Mouse (Mus musculus) olfactory bulb, adult 2 months (tissue): ENCODE measurements around the gene Ankle2.

ENCODE experiments used
- CTCF ChIP-seq: fragments of 200-500 bp; IDR thresholded peaks from 2 replicates; pipeline ENCODE4 v1.5.1; 2012; ENCODE audit warnings: low read depth, mild to moderate bottlenecking, low read length, moderate library complexity; ENCODE audit not compliant: insufficient read depth
- POLR2A ChIP-seq: fragments of 200-500 bp; IDR thresholded peaks from 2 replicates; pipeline ENCODE4 v1.6.1; 2012; ENCODE audit warnings: mild to moderate bottlenecking, low read depth, low read length, moderate library complexity; ENCODE audit not compliant: insufficient read depth

DNA sequence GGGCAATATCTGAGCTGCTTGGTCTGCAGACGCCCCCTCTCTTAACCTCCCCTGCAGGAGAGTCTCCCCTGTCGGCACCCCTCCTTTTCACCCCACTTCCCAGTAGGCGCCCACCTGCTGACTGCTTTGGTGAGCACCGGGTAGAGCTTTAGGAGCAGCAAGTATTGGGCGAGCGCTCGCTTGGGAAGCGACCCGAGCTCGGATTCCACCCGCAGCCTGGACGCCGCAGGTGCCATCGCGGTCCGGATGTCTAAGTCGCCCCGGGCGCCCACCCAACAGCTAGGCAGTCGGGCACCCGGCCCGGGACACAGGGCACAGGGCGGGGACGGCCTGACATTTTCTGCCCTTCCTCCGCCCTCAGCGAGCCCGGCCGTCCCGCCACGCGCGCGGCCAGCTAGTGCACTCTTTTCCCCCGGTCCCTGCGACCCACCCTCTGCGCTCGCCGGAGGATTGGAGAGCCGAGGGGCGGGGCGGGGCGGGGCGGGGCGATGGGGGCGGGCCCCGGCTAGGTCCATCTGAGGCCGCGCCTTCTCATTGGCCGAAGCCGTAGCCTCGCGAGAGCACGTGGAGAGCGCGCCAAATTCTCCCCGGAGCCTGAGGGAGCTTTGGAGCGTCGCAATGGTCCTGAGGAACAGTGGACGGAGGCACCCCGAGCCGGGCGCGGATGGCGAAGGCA lies 55.1 kb downstream of the Ankle2 start, which contains the start of the genes Pxmp2 and Pole:
- no peak for TF ChIP-seq POLR2A
- TF ChIP-seq CTCF: no peak
